Mouse (Mus musculus): ENCODE results near the gene Gm3880.
A peak's percentile ranks its signal among the peaks of the same experiment; 100 is the strongest.
"Not testable (repeated sequence)": the region's sequence is repeated elsewhere in the genome, so short reads cannot be mapped to it uniquely, and the experiment has no call there.

Gene Gm3880

GRCm38 (mm10) chrX:102686872-102687271 lies at the start of gene Gm3880:
Gm3880 (minus strand) TSS chrX:102686972.
- not testable (repeated sequence) for DNase-seq (ENCODE audit: low spot score)

DNA sequence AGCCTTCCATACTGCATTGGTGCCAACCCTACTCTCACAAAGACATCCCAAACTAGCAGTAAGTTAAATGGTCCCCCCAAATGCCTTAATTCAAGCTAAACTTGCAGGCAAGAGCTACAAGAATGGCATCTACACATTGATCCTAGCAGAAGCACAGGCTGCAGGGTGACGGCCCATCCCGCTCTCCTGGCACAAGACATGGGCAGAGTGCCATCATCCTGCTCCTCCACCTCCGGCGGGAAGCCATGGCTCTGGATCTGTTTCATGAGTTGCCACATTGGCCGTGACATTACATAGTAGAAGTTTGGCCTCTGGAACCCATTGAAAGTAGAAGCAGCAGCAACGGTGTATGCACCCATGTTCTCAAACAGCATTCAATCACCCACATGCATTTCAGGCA lies 37.5 kb upstream of the Gm3880 start:
- DNase-seq (ENCODE audit: low spot score), result not testable (repeated sequence)

- not testable (repeated sequence) for DNase-seq (ENCODE audit: low spot score)
Observed at GRCm38 (mm10) chrX:102707535-102707934, 20.8 kb upstream of the Gm3880 start, which contains the start of the genes Gm9112 and Dmrtc1b. Gm9112 (minus strand) TSS chrX:102707635. Dmrtc1b (plus strand) TSS chrX:102707865.

DNA sequence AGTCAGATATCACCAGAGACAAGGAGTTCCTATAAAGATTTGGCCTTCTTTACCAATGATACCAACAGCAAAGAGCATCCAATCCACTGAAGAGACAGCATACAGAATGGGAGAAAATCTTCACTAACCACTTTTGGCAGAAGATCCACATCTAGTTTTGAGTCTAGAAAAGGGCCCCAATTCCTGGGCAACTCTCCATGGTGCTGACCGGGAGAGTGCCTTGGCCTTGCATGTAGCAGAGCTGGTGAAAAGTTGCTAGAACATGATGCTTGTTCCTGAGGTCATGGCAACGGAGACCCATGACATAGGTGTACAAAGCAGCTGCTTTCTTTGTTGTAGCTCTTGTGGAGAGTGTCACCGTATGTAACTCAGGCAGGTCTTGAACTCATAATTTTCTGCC lies 13.9 kb upstream of the Gm3880 start:
- DNase-seq (ENCODE audit: low spot score), result not testable (repeated sequence)

GRCm38 (mm10) chrX:102689252-102689651 lies 2.5 kb upstream of the Gm3880 start:
- not testable (repeated sequence) for DNase-seq (ENCODE audit: low spot score)

DNA sequence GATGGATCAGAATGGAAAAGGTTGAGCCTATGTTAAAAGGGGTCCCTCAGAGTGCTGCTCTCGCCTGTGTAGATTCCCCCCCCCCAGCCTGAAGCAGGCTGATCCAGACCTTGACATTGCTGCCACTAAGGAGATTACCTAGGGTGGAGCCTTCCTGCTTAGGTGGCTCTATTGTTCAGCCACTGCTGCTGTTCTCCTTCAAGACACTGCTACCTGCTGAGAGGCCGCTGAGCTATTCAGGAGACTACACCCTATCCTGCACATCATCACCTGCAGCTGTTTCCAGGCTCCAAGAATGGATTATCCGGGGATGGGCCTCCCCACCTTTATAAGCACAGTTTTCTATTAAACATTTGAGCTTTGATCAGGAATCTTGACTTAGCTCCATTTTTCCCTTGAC lies 2.1 kb downstream of the Gm3880 start:
- DNase-seq (ENCODE audit: low spot score), result not testable (repeated sequence)

DNA sequence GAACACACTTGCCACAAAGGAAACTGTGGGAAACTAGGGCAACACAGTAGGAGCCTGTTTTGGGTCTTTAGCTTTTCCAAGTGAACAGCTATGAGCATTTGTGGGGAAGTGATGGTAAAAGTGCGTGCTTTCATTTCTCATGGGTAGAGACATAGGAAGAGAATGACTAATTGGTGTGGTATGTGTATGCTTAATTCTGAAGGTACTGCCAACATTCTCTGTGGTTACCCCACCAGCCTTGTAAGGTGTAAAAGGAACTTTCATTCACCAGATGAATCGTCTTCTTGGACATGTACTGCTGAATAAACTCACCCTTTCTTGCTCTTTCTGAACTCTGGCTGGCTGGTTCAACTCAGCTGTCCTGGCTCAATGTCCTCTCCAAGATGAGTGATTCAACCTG lies 20.1 kb downstream of the Gm3880 start:
- no peak for DNase-seq (ENCODE audit: low spot score)

DNA sequence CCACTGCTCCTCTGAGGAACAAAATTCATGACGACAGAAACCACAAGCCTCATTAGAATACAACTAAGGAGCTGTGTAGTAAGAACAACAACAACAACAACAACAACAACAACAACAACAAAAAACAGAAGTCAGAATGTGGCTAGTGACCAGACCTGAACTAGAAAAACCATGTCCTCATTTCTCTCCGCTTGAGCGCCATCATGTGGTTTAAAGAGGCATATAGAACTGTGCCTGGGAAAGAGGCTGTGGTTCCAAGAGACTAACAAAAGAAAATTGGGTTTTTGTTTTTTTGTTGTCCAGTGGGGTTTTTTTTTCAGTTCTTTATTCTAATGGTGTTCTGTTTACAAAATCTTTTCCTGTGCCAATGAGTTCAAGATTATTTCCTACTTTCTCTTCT lies 26.1 kb downstream of the Gm3880 start:
- no peak for DNase-seq (ENCODE audit: low spot score)

GRCm38 (mm10) chrX:102645691-102646090 lies 41.1 kb downstream of the Gm3880 start:
- DNase-seq (ENCODE audit: low spot score), result no peak

GRCm38 (mm10) chrX:102645146-102645545 lies 41.6 kb downstream of the Gm3880 start:
- DNase-seq (ENCODE audit: low spot score), result no peak

- no peak for DNase-seq (ENCODE audit: low spot score)
Observed at GRCm38 (mm10) chrX:102644573-102644951, 42.2 kb downstream of the Gm3880 start.

GRCm38 (mm10) chrX:102643823-102644572 lies 42.8 kb downstream of the Gm3880 start, which contains the start of gene Phka1:
Phka1 (minus strand) TSS chrX:102644246.
- peak; percentile 42 for DNase-seq (ENCODE audit: low spot score)
